Mouse (Mus musculus) layer of hippocampus, postnatal 36 days (tissue): ENCODE data around the gene A230072I06Rik. TPM values are rescaled to one million over a fixed set of nuclear protein-coding genes. Genes with fewer than 3 reads are reported as not detected.
A peak's percentile ranks its signal among the peaks of the same experiment; 100 is the strongest.

Experiments used
- DNase-seq, 2 experiments: peaks; one replicate each; pipeline ENCODE4 v3.0.0; 2022
- total RNA-seq, 2 experiments: library from RNA; stranded (reverse); gene quantifications; 2 replicates each; pipeline ENCODE4 v1.2.3; 2021

Gene A230072I06Rik
- not detected for total RNA-seq

DNA sequence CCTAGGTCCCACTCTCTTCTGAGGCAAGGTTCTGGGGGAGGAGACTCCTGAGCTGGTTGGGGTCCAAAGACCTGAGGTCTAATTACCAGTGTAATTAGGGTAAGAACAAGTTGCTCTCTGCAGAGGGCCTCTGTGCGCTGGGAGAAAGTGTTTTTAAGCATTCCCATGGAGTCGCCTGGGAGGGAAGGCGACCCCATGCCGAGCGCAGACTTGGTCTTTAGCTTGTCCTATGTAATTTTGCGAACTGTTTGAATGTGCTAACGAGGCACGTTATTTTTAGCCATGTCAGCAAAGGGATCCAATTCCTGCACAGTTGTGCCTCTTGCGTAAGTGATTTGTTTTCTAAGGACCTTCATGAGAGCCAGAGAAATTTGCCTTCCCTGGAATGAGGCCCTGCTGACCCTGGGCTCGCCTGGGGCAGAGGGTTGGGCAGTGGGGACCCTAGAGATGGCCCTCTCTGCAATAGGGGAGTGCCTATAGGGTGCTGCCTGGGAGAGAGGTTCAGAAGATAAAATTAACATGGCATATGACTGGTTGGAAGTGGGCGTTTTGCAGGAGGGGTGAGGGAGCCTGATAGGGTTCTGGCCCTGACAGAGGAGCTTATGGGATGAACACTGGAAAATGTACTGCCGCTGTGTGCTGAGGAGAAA, at the start of gene A230072I06Rik:
TSS of gene A230072I06Rik (plus strand) at position 157 of the 650 bp plus-strand sequence.
- DNase-seq = peak; percentile 12 to 14

GRCm38 (mm10) chr8:12234039-12234438, 44.6 kb upstream of the A230072I06Rik start:
- no peak for DNase-seq

- DNase-seq = no peak
These were observed 39.8 kb upstream of the A230072I06Rik start for GRCm38 (mm10) chr8:12238775-12239174.

DNA sequence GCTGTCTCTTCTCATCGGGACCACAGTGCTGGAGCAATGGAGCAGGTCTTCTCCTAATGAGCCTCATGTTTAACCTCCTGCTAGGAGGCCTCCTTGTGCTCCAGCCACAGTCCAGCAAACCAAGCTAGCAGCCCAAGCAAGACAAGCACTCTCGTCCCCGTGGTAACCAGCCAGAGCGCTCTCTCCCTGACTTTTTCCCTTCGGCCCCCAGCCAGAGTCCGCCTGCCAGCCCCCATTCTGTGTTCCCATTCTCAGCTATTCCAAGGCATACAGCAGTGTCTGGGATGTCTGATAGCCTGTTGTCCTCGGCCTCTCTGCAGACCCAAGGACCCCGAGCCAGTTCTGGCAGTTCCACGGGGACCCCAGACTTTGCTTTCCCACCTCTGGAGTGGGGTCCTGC, 38.5 kb upstream of the A230072I06Rik start:
- no peak for DNase-seq

DNA sequence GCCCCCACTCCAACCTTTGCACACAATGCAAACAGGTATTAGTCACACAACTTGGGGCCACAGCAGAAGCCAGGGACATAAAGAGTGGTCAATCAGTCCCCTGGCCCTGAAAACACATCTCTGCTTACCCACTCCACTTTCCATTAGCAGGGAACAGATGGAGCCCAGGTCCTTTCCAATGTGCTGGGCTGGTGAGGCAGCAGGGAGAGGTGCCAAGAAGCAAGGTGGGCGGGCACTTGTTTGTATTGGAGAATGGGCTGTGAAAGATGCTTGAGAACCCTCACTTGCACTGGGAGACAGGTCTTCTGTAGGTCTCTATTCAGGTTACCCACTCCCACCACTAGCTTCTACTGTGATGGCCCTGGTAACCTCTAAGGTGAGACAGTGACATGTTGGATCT, 34.9 kb upstream of the A230072I06Rik start:
- DNase-seq = no peak

- DNase-seq = no peak
These were observed 18.7 kb upstream of the A230072I06Rik start for GRCm38 (mm10) chr8:12259890-12260289.

DNA sequence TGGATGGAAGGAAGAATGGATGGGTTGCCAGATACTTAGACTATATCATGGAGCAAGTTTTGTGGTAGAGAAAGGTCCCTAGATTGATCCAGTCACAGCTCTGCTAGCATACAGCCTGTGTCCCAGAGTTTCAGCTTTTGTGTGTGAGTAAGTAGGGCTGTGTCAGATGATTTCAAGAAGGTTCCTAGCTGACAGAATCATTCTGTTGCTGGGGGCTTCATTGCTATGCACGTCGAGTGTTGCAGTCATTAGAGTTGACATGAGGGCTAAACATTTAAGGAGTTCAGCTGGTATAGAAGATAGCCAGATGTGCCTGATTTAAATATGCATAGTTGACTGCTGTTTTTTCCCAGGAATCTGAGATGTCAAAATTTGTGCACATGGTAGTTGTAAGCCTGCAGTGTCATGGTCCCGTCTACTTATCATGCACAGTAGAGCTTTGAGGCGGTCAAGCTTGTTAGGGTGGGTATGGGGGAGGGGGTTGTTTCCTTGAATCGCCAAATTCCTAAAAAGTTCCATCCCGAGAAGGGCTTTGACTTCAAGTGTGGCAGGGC, 18.1 kb upstream of the A230072I06Rik start:
- no peak for DNase-seq

GRCm38 (mm10) chr8:12261556-12261955, 17.1 kb upstream of the A230072I06Rik start:
- no peak for DNase-seq

- no peak for DNase-seq
These were observed 13.6 kb upstream of the A230072I06Rik start for GRCm38 (mm10) chr8:12264996-12265395.

DNA sequence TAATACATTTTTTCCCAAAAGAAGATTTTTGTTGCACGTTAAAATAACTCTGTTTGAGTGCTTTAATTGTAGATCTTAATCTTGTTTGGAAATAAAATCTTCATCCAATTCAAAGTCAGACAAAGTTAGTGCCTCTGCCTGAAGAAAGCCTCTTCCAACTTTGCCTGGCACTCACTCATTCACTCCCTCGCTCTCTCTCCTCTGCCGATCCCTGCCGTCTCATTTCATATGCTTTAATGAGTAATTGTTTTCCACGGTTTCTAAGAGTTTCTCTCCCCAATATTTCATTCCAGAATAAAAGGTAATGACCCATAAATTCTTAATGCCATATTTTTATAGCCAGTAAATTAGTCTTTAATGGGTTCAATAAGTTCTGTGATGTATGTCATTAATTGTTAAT, 10.8 kb upstream of the A230072I06Rik start:
- DNase-seq = no peak

DNA sequence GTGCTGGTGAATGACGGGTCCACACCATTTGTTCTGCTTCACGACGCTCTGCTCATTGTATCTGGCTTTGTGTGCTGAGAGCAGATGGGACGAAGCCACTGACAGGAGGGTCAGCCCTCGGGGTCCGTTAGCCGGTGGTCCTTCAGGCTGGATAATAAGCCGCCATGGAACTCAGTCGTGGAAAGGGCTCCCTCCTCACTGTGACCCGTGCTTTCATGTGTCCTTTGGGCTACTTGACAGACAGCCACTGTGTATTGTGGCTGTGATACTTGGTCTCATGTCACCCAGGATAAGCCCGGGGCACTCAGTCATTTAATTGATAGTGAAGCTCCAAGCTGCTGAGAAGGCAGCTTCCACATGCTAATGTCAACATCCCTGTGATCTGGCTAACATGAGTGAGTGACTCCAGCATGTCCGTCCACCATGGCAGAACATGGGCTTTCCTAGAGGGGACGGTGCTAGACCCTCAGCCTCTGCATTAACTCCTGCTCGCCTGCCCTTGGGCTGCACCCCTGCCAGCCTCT, 10.3 kb upstream of the A230072I06Rik start:
- no peak for DNase-seq

GRCm38 (mm10) chr8:12279482-12280192, 1.0 kb downstream of the A230072I06Rik start:
- DNase-seq = no peak

- no peak for DNase-seq
These were observed 3.5 kb downstream of the A230072I06Rik start for GRCm38 (mm10) chr8:12282128-12282527.

DNA sequence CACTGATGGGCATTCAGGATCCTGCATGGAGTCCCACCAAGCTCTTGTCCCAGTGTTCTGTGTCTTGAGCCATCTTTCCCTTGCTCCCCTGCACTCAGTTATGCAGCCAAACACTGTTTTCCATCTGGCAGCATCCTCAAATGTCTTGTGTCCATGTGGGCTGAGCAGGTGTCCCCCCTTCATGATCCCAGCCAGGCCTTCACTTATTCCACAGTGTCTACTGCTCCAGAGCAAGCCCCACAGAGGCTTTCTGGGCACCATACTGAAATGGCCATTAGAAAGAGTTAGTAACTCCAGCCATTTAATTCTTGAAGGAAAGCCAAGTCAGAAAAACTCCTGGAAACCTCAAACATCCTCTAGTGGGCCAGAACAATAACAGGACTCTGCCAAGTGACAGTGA, 11.9 kb downstream of the A230072I06Rik start:
- no peak for DNase-seq

DNA sequence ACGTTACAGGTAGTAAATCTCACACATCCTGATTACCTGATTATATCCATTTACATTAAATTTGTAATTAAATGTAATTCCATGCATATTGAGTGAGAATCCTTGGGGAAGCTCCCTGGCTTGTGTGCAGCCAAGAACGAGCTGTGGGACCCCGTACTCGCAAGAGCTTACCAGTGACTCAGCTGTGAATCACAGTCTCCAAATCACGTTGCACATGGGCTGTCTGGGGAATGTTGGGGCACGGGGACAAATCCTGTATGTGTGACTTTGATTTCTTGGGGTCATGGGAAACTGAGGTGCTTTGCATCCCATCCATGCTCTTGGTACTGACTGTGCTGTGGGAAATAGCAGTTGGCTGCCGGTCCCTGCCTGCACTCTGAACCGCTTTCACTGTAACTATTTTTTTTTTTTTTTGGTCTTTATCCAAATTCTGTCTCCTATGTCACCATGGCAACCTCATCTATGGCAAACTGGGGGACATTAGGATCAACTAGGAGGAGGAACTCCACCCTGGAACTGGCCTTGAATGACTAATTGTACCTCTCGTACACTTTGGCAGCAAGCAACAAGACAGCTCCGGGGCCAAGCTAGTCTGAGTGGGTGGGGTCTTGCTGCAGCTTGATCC, 19.8 kb downstream of the A230072I06Rik start:
- DNase-seq = no peak

- DNase-seq = no peak
These were observed 23.4 kb downstream of the A230072I06Rik start for GRCm38 (mm10) chr8:12301998-12302397.

- no peak for DNase-seq
These were observed 34.5 kb downstream of the A230072I06Rik start for GRCm38 (mm10) chr8:12312975-12313734.

GRCm38 (mm10) chr8:12314258-12314657, 35.6 kb downstream of the A230072I06Rik start:
- no peak for DNase-seq

- no peak for DNase-seq
These were observed 36.6 kb downstream of the A230072I06Rik start for GRCm38 (mm10) chr8:12315177-12315576.

GRCm38 (mm10) chr8:12319755-12320455, 41.3 kb downstream of the A230072I06Rik start:
- peak in 1 of 2 experiments; percentile 37 for DNase-seq

GRCm38 (mm10) chr8:12322071-12322470, 43.5 kb downstream of the A230072I06Rik start:
- no peak for DNase-seq

- no peak for DNase-seq
These were observed 44.6 kb downstream of the A230072I06Rik start for GRCm38 (mm10) chr8:12323238-12323637.
